Mouse (Mus musculus) heart, embryonic 11.5 days (tissue): ENCODE data around the gene Drg2. TPM values are rescaled to one million over a fixed set of nuclear protein-coding genes. Genes with fewer than 3 reads are reported as not detected.

ENCODE experiments used
- ATAC-seq: fragments of 200-750 bp; cut with Nextera tagmentation; replicated peaks from 2 replicates; pipeline ENCODE4 v1.8.0; 2017; ENCODE audit warnings: moderate library complexity; ENCODE audit not compliant: insufficient number of reproducible peaks, low FRiP score, low TSS enrichment
- H3K27ac ChIP-seq: fragments of 300-500 bp; sonication (generic); 2 replicates; pipeline ENCODE4 v1.5.1; 2014; ENCODE audit warnings: mild to moderate bottlenecking, low read depth, low read length
- H3K27me3 ChIP-seq: fragments of 300-500 bp; sonication (generic); 2 replicates; pipeline ENCODE4 v1.6.1; 2014; ENCODE audit warnings: mild to moderate bottlenecking, low read length, mixed read lengths; ENCODE audit not compliant: control insufficient read depth, insufficient read depth
- H3K36me3 ChIP-seq: fragments of 300-500 bp; sonication (generic); 2 replicates; pipeline ENCODE4 v1.6.1; 2014; ENCODE audit warnings: mild to moderate bottlenecking, low read length, moderate library complexity, mixed read lengths; ENCODE audit not compliant: control insufficient read depth, insufficient read depth
- H3K4me1 ChIP-seq: fragments of 300-500 bp; sonication (generic); 2 replicates; pipeline ENCODE4 v1.6.1; 2014; ENCODE audit warnings: low read length; ENCODE audit not compliant: control insufficient read depth, insufficient read depth
- H3K4me2 ChIP-seq: fragments of 300-500 bp; sonication (generic); 2 replicates; pipeline ENCODE4 v1.6.1; 2014; ENCODE audit warnings: mild to moderate bottlenecking, moderate library complexity
- H3K4me3 ChIP-seq: fragments of 300-500 bp; sonication (generic); 2 replicates; pipeline ENCODE4 v1.5.1; 2014; ENCODE audit warnings: low read depth, low read length
- H3K9ac ChIP-seq: fragments of 300-500 bp; sonication (generic); 2 replicates; pipeline ENCODE4 v1.6.1; 2014; ENCODE audit warnings: mild to moderate bottlenecking, low read depth, low read length, moderate library complexity
- H3K9me3 ChIP-seq: fragments of 300-500 bp; sonication (generic); replicated peaks from 2 replicates; pipeline ENCODE4 v1.6.1; 2016; ENCODE audit warnings: low read length; ENCODE audit not compliant: control insufficient read depth
- WGBS: fragments of 180-500 bp; shearing (Covaris S2); extraction: QIAGEN DNeasy Blood & Tissue Kit; methylation state at CpG from one replicate; pipeline ENCODE4 v1.1.7; 2014; ENCODE audit not compliant: insufficient replicate concordance; 5-methylcytosine and 5-hydroxymethylcytosine counted together
- polyA plus RNA-seq: library from polyadenylated mRNA; unstranded; fragments of >200 nt; fragmentation: Nextera tagmentation; extraction: Ambion mirVana; gene quantifications from 2 replicates; pipeline ENCODE4 v1.2.1, GENCODE M21; 2014

The Drg2 gene
- polyA plus RNA-seq, 1 experiment from 2014 or later, result 78.5 TPM

GRCm38 (mm10) chr11:60478121-60478520 is 23.7 kb downstream of the Drg2 start:
- no peak for ATAC-seq
- Histone ChIP-seq H3K9ac (0 out of 2 replicates have a peak overlapping the region, but pooled peaks have one; percentile 49), H3K36me3 (no peaks in the 10 kb centered on the region), H3K4me2 (peak overlapping the region; percentile 58), H3K4me1 (no peaks in the 10 kb centered on the region), H3K27ac (no peak overlapping the region), H3K4me3 (peak overlapping the region; percentile 12; the same call in 1 of the 2 replicates), H3K9me3 (no peaks in the 10 kb centered on the region), H3K27me3 (peaks cover 6% of the 10 kb centered on the region; the same call in 1 of the 2 replicates)
- 13% methylated on average over 17 of the region's 17 CpGs for WGBS

GRCm38 (mm10) chr11:60486267-60486666 is 31.9 kb downstream of the Drg2 start:
- 28% methylated on average over 3 of the region's 3 CpGs for WGBS
- peak; percentile 80 for ATAC-seq
- Histone ChIP-seq H3K4me2 (peak overlapping the region; percentile 27), H3K4me1 (peaks cover 3% of the 10 kb centered on the region; the same call in 1 of the 2 replicates), H3K36me3 (no peaks in the 10 kb centered on the region), H3K9ac (no peak overlapping the region; the same call in 1 of the 2 replicates), H3K4me3 (no peak overlapping the region), H3K27me3 (no peaks in the 10 kb centered on the region), H3K9me3 (no peaks in the 10 kb centered on the region), H3K27ac (no peak overlapping the region)

GRCm38 (mm10) chr11:60492726-60493125 is 38.3 kb downstream of the Drg2 start:
- no peak overlapping the region for H3K4me3 ChIP-seq
- no peaks in the 10 kb centered on the region for H3K4me1 ChIP-seq
- ATAC-seq, result no peak
- no peaks in the 10 kb centered on the region for H3K9me3 ChIP-seq
- no peaks in the 10 kb centered on the region for H3K36me3 ChIP-seq
- no peak overlapping the region for H3K27ac ChIP-seq
- 82% methylated on average over 5 of the region's 5 CpGs for WGBS
- H3K9ac ChIP-seq, result no peak overlapping the region
- H3K4me2 ChIP-seq, result no peak overlapping the region
- peaks cover 20% of the 10 kb centered on the region for H3K27me3 ChIP-seq

- Histone ChIP-seq H3K4me1 (no peaks in the 10 kb centered on the region), H3K27me3 (peaks cover 25% of the 10 kb centered on the region), H3K36me3 (no peaks in the 10 kb centered on the region), H3K9me3 (no peaks in the 10 kb centered on the region), H3K9ac (no peak overlapping the region), H3K4me3 (no peak overlapping the region), H3K4me2 (no peak overlapping the region), H3K27ac (no peak overlapping the region)
- no peak for ATAC-seq
- 57% methylated on average over 2 of the region's 2 CpGs for WGBS
Measured at GRCm38 (mm10) chr11:60495692-60496091, 41.3 kb downstream of the Drg2 start.

GRCm38 (mm10) chr11:60507281-60507680 is 52.9 kb downstream of the Drg2 start:
- Histone ChIP-seq H3K36me3 (no peaks in the 10 kb centered on the region), H3K4me3 (no peak overlapping the region), H3K9ac (no peak overlapping the region), H3K9me3 (no peaks in the 10 kb centered on the region), H3K4me2 (no peak overlapping the region), H3K4me1 (0 out of 2 replicates have a peak, but pooled peaks cover 6% of the 10 kb centered on the region), H3K27ac (no peak overlapping the region), H3K27me3 (peaks cover 31% of the 10 kb centered on the region)
- 79% methylated on average over 13 of the region's 13 CpGs for WGBS
- no peak for ATAC-seq

- Histone ChIP-seq H3K27ac (no peak overlapping the region), H3K4me1 (0 out of 2 replicates have a peak, but pooled peaks cover 6% of the 10 kb centered on the region), H3K36me3 (no peaks in the 10 kb centered on the region), H3K4me3 (peak overlapping the region; percentile 39), H3K4me2 (peak overlapping the region; percentile 71), H3K9ac (peak overlapping the region; percentile 56), H3K9me3 (no peaks in the 10 kb centered on the region), H3K27me3 (peaks cover 31% of the 10 kb centered on the region)
- no peak for ATAC-seq
- 2% methylated on average over 11 of the region's 11 CpGs for WGBS
Measured at GRCm38 (mm10) chr11:60508950-60509349, 54.6 kb downstream of the Drg2 start.

- peak; percentile 52 for ATAC-seq
- Histone ChIP-seq H3K27me3 (peaks cover 31% of the 10 kb centered on the region), H3K27ac (no peak overlapping the region)
Measured at GRCm38 (mm10) chr11:60509500-60509899, 55.1 kb downstream of the Drg2 start.

GRCm38 (mm10) chr11:60511893-60512292 is 57.5 kb downstream of the Drg2 start:
- WGBS, result 52% methylated on average over 1 of the region's 1 CpGs
- no peaks in the 10 kb centered on the region for H3K36me3 ChIP-seq

More at GRCm38 (mm10) chr11:60509500-60509899, 55.1 kb downstream of the Drg2 start:
- H3K9ac ChIP-seq, result peak overlapping the region; percentile 56
- under 1% methylated on average over 25 of the region's 25 CpGs for WGBS
- H3K4me3 ChIP-seq, result peak overlapping the region; percentile 39
- H3K9me3 ChIP-seq, result no peaks in the 10 kb centered on the region
- H3K36me3 ChIP-seq, result no peaks in the 10 kb centered on the region
- H3K4me2 ChIP-seq, result peak overlapping the region; percentile 71
- H3K4me1 ChIP-seq, result 0 out of 2 replicates have a peak, but pooled peaks cover 6% of the 10 kb centered on the region

GRCm38 (mm10) chr11:60512520-60512919 is 58.1 kb downstream of the Drg2 start:
- no peak overlapping the region for H3K27ac ChIP-seq
- no peaks in the 10 kb centered on the region for H3K9me3 ChIP-seq
- H3K9ac ChIP-seq, result no peak overlapping the region
- H3K4me3 ChIP-seq, result no peak overlapping the region
- no peaks in the 10 kb centered on the region for H3K36me3 ChIP-seq
- 0 out of 2 replicates have a peak, but pooled peaks cover 6% of the 10 kb centered on the region for H3K4me1 ChIP-seq
- H3K27me3 ChIP-seq, result peaks cover 26% of the 10 kb centered on the region
- WGBS, result 70% methylated on average over 2 of the region's 2 CpGs
- no peak overlapping the region for H3K4me2 ChIP-seq
- ATAC-seq, result no peak

More at GRCm38 (mm10) chr11:60511893-60512292, 57.5 kb downstream of the Drg2 start:
- Histone ChIP-seq H3K9me3 (no peaks in the 10 kb centered on the region), H3K27me3 (peaks cover 31% of the 10 kb centered on the region), H3K4me1 (0 out of 2 replicates have a peak, but pooled peaks cover 6% of the 10 kb centered on the region), H3K4me2 (no peak overlapping the region), H3K4me3 (no peak overlapping the region), H3K27ac (no peak overlapping the region), H3K9ac (no peak overlapping the region)
- no peak for ATAC-seq
